Mouse (Mus musculus) thymus, postnatal 0 days (tissue): ENCODE measurements around the gene Cacna1c. TPM values are rescaled to one million over a fixed set of nuclear protein-coding genes. Genes with fewer than 3 reads are reported as not detected.
A peak's percentile ranks its signal among the peaks of the same experiment; 100 is the strongest.

ENCODE experiments used
- DNase-seq: peaks from one replicate; pipeline ENCODE4 v3.0.0-alpha.2; 2015; ENCODE audit warnings: low spot score
- polyA plus RNA-seq: library from polyadenylated mRNA; unstranded; fragments of >200 nt; fragmentation: Nextera tagmentation; extraction: Ambion mirVana; gene quantifications from 2 replicates; pipeline ENCODE4 v1.2.1, GENCODE M21; 2015

The Cacna1c gene
- polyA plus RNA-seq, 1 experiment from 2014 or later = 0.96 TPM

DNA sequence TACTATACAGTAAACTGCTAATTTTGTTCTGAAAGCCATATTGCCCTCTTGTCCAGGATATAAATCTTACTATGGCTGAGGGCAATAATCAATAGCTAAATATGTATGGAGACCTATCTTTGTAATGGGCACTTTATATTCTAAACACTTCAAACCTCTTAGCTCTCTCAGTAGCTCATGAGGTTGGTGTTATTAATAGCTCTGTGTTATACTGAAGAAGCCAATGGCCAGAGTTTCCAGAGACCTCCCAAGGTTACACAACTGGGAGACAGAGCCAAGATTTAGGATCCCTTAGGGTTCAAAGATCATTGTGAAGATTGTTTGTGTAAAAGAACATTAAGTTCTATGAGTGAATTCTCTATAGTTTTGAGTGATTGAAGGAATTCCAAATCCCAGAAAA is 30.5 kb downstream of the Cacna1c start:
- DNase-seq = no peak

- no peak for DNase-seq
Measured at GRCm38 (mm10) chr6:119145109-119145508, 51.1 kb downstream of the Cacna1c start.

- DNase-seq = no peak
Measured at GRCm38 (mm10) chr6:119139561-119139960, 56.7 kb downstream of the Cacna1c start.

DNA sequence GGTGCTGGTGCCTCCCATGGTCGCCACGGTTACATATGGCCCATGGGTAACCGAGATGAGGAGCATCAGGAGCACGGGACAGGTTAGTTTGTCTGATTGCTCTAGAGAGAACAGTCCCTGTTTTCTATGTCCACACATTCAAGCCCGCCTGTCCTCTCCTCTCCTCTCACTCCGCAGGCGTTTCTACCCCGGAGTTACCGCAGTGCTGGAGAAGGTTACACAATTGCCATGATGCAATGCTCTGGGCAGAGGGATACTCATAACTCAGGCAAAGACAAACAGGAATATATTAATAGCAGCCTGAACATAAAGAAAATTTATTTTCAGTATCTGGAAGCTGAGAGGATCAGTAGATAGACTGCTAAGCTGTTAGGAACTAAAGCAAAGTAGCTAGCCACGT is 58.5 kb downstream of the Cacna1c start:
- no peak for DNase-seq

GRCm38 (mm10) chr6:119132863-119133262 is 63.4 kb downstream of the Cacna1c start:
- no peak for DNase-seq

DNA sequence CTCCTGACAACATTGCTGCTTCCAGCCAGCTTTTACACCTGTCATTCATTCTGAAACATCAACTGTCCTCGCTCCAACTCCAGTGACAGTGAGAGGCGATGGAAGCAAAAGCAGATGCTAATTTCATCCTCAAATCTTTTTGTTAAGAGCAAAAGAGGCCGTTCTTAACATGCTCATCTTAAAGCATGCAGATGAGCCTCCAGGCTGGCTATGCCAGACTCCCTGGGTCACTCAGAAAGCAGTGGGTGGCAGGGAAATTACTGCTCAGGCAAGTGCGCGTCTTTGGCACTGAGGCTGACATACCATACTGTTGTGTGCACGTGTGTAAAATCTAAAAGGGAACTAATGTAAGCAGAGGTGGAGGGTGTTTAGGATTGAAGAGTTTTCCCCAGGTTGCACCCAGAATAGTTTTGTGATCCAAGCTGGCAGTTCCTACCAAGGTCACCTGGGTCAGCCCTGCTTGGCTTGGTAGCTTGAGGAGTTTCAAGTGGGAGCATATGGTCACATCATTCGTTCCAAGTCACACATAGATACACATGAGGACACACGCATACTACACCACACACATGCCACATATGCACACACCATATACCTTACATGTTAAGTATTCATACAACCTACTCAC is 64.0 kb downstream of the Cacna1c start:
- DNase-seq = no peak

DNA sequence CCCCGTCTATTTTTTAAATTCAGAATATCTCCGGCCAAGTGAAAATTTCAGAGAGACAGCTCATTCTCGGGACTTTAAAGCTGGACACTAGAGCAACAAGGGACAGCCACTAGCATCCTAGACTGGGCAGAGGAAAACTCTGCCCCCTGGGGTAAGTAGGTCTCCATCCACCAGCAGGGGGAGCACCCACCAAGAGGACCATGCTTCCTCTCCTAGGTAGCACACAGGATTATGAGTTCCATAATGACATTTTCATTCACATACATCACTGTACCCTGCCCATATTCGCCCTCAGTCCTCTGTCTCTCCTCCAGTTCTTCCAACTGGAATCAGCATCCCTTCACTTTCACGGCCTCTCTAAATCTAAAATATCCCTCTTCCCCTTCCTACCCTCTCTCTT is 66.6 kb downstream of the Cacna1c start:
- DNase-seq = peak; percentile 52

DNA sequence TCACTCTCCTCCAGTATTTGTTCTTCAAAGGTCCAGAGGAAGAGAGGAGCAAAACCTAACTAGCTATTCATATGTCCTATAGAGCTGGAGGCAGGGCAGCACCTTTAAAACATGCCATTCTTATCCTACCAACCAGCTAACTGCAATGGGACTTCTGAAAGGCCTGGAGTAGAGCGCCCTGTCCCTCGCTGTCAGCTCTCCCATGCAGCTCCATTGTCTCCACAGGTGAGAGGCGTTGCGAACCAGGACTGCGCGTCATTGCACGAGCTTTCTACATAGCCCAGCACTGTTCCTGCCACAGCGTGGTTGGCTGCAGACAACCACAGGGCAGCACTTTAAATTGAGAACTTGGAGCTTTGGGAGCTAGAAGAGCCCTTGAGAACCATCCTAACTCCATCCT is 67.7 kb downstream of the Cacna1c start:
- DNase-seq = no peak

GRCm38 (mm10) chr6:119128076-119128475 is 68.1 kb downstream of the Cacna1c start:
- no peak for DNase-seq

GRCm38 (mm10) chr6:119126991-119127390 is 69.2 kb downstream of the Cacna1c start:
- no peak for DNase-seq

GRCm38 (mm10) chr6:119118371-119118770 is 77.8 kb downstream of the Cacna1c start:
- DNase-seq = no peak

GRCm38 (mm10) chr6:119116290-119116689 is 79.9 kb downstream of the Cacna1c start:
- no peak for DNase-seq

DNA sequence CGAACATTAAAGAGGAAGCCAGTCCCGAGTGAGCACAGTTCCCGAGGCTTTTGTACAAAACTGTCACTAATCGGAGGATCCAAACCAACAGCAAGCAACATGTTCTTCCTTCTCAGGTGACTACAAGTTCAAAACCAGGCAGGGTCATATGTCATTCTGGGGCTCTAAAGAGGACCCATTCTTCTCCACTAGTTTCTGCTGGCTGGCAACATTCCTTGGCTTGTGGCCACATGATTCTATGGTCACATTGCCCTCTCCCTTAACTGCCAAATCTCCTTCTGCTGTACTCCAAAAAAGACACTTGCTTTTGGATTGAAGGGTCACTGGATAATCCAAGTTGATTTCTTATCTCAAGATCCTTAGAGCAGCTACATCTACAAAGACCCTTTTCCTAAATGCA is 82.9 kb downstream of the Cacna1c start:
- DNase-seq = no peak

DNA sequence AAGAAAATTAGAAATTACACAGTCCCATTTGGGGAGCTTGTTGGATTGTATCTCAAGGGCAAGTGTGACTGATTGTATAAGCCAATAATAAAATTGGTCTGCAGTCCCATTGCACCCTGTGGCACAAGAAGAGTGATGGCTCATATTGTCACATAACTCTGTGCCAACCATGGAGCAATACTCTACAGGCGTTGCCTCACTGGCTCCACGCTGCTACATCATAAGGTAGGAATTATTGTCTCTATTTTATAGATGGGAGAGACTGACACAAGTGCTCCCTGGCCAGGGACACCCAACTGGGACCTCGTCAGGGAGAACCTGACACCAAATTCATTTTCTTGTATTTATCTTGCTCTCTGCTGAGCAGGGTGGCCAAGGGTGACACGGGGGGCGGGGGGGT is 85.8 kb downstream of the Cacna1c start:
- no peak for DNase-seq

GRCm38 (mm10) chr6:119108466-119109394 is 87.5 kb downstream of the Cacna1c start:
- DNase-seq = peak; percentile 72

DNA sequence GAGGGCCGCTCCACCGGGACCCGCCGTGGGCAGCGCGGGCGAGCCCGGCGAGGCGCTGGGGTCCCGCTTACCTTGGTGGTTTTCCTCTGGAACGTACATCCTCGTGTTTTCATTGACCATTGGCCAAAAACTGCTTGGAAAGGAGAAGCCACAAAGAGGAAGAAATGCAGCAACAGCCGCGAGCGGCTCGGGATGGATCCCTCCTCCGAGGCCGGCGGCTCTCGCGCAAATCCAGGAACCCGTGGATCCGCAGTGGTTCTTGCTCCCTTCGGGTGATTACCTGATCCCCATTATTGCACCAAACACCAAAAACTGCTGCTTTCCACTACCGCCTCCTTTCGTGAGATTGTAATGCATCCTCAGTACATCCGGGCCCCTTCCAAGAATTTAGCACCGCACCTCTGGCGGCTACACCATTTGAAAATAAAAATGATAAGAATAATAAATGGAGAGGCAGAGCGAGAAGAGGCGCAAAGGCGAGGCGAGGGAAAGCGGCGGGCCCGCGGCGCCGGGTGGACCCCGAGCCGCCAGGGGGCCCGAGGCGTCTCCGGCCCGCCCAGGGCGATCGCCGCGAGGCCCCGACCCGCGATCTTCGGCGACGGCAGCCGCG is 88.3 kb downstream of the Cacna1c start:
- DNase-seq = no peak

GRCm38 (mm10) chr6:119107140-119107855 is 88.9 kb downstream of the Cacna1c start:
- DNase-seq = no peak

GRCm38 (mm10) chr6:119106726-119107125 is 89.5 kb downstream of the Cacna1c start:
- no peak for DNase-seq

- DNase-seq = no peak
Measured at GRCm38 (mm10) chr6:119105651-119106595, 90.3 kb downstream of the Cacna1c start.

- peak; percentile 82 for DNase-seq
Measured at GRCm38 (mm10) chr6:119104246-119104645, 92.0 kb downstream of the Cacna1c start.
